Mouse (Mus musculus) intestine, embryonic 16.5 days (tissue): Measurements from ENCODE around the gene Pnpo. TPM values are rescaled to one million over a fixed set of nuclear protein-coding genes. Genes with fewer than 3 reads are reported as not detected.
A peak's percentile ranks its signal among the peaks of the same experiment; 100 is the strongest.

Experiments used
- ATAC-seq: fragments of 200-750 bp; cut with Nextera tagmentation; 2 replicates; pipeline ENCODE4 v1.8.0; 2017; ENCODE audit warnings: moderate TSS enrichment, moderate library complexity
- H3K27ac ChIP-seq: fragments of 300-500 bp; sonication (generic); 2 replicates; pipeline ENCODE4 v1.5.1; 2014; ENCODE audit warnings: mild to moderate bottlenecking, low read length
- H3K27me3 ChIP-seq: fragments of 300-500 bp; sonication (generic); replicated peaks from 2 replicates; pipeline ENCODE4 v1.6.1; 2014; ENCODE audit warnings: low read length, control low read depth, mixed read lengths; ENCODE audit not compliant: control insufficient read depth, insufficient read depth
- H3K36me3 ChIP-seq: fragments of 300-500 bp; sonication (generic); 2 replicates; pipeline ENCODE4 v1.6.1; 2014; ENCODE audit warnings: low read length, control low read depth; ENCODE audit not compliant: control insufficient read depth, insufficient read depth
- H3K4me1 ChIP-seq: fragments of 300-500 bp; sonication (generic); 2 replicates; pipeline ENCODE4 v1.6.1; 2014; ENCODE audit warnings: low read length, control low read depth, mixed read lengths; ENCODE audit not compliant: control insufficient read depth, insufficient read depth
- H3K4me2 ChIP-seq: fragments of 300-500 bp; sonication (generic); 2 replicates; pipeline ENCODE4 v1.6.1; 2014; ENCODE audit warnings: low read depth, low read length, control low read depth
- H3K4me3 ChIP-seq: fragments of 300-500 bp; sonication (generic); 2 replicates; pipeline ENCODE4 v1.5.1; 2014; ENCODE audit warnings: mild to moderate bottlenecking, low read length
- H3K9ac ChIP-seq: fragments of 300-500 bp; sonication (generic); 2 replicates; pipeline ENCODE4 v1.6.1; 2014; ENCODE audit warnings: low read depth, low read length
- H3K9me3 ChIP-seq: fragments of 300-500 bp; sonication (generic); 2 replicates; pipeline ENCODE4 v1.6.1; 2016; ENCODE audit warnings: low read length, control low read depth; ENCODE audit not compliant: control insufficient read depth
- WGBS: fragments of 180-500 bp; shearing (Covaris S2); extraction: QIAGEN DNeasy Blood & Tissue Kit; methylation state at CpG from one replicate; pipeline ENCODE4 v1.1.7; 2014; 5-methylcytosine and 5-hydroxymethylcytosine counted together
- polyA plus RNA-seq: library from polyadenylated mRNA; unstranded; fragments of >200 nt; fragmentation: Nextera tagmentation; extraction: Ambion mirVana; gene quantifications from 2 replicates; pipeline ENCODE4 v1.2.1, GENCODE M21; 2015

Pnpo gene
- polyA plus RNA-seq, 1 experiment from 2014 or later = 125 TPM

GRCm38 (mm10) chr11:96963580-96963979, 19.8 kb upstream of the Pnpo start:
- Histone ChIP-seq H3K36me3 (peaks cover 22% of the 10 kb centered on the region), H3K4me3 (no peak overlapping the region), H3K27ac (no peak overlapping the region), H3K9me3 (no peaks in the 10 kb centered on the region), H3K27me3 (no peaks in the 10 kb centered on the region), H3K4me2 (no peak overlapping the region), H3K9ac (no peak overlapping the region), H3K4me1 (peaks cover 20% of the 10 kb centered on the region)
- 21% methylated on average over 8 of the region's 8 CpGs for WGBS
- peak; percentile 58 for ATAC-seq

- Histone ChIP-seq H3K27ac (no peak overlapping the region), H3K4me3 (no peak overlapping the region), H3K9me3 (no peaks in the 10 kb centered on the region), H3K9ac (no peak overlapping the region), H3K27me3 (no peaks in the 10 kb centered on the region), H3K4me1 (peaks cover 4% of the 10 kb centered on the region; the same call in 1 of the 2 replicates), H3K36me3 (peaks cover 30% of the 10 kb centered on the region), H3K4me2 (no peak overlapping the region)
- 90% methylated on average over 10 of the region's 10 CpGs for WGBS
- ATAC-seq = no peak
Measured at GRCm38 (mm10) chr11:96957061-96957805, 13.4 kb upstream of the Pnpo start.

- Histone ChIP-seq H3K27me3 (no peaks in the 10 kb centered on the region), H3K36me3 (peaks cover 25% of the 10 kb centered on the region), H3K27ac (peak overlapping the region; percentile 40), H3K4me2 (no peak overlapping the region), H3K4me3 (no peak overlapping the region), H3K9ac (no peak overlapping the region), H3K4me1 (peaks cover 4% of the 10 kb centered on the region; the same call in 1 of the 2 replicates), H3K9me3 (no peaks in the 10 kb centered on the region)
- peak; percentile 87 for ATAC-seq
- 52% methylated on average over 20 of the region's 20 CpGs for WGBS
Measured at GRCm38 (mm10) chr11:96956009-96956724, 12.4 kb upstream of the Pnpo start.

- Histone ChIP-seq H3K4me1 (peaks cover 4% of the 10 kb centered on the region; the same call in 1 of the 2 replicates), H3K27me3 (no peaks in the 10 kb centered on the region), H3K27ac (peak overlapping the region; percentile 16; the same call in 1 of the 2 replicates), H3K4me2 (no peak overlapping the region), H3K4me3 (no peak overlapping the region), H3K9ac (no peak overlapping the region), H3K36me3 (peaks cover 20% of the 10 kb centered on the region), H3K9me3 (no peaks in the 10 kb centered on the region)
- no peak for ATAC-seq
- WGBS = 79% methylated on average over 4 of the region's 4 CpGs
Measured at GRCm38 (mm10) chr11:96955094-96955493, 11.3 kb upstream of the Pnpo start.

- Histone ChIP-seq H3K9me3 (no peaks in the 10 kb centered on the region), H3K4me3 (no peak overlapping the region), H3K4me1 (peaks cover 4% of the 10 kb centered on the region; the same call in 1 of the 2 replicates), H3K27me3 (no peaks in the 10 kb centered on the region), H3K4me2 (no peak overlapping the region), H3K27ac (no peak overlapping the region), H3K36me3 (peaks cover 19% of the 10 kb centered on the region), H3K9ac (no peak overlapping the region)
- WGBS = 78% methylated on average over 6 of the region's 6 CpGs
- no peak for ATAC-seq
Measured at GRCm38 (mm10) chr11:96952896-96953295, 9.1 kb upstream of the Pnpo start.

- Histone ChIP-seq H3K36me3 (peaks cover 16% of the 10 kb centered on the region), H3K27me3 (no peaks in the 10 kb centered on the region), H3K9me3 (no peaks in the 10 kb centered on the region), H3K4me1 (peaks cover 4% of the 10 kb centered on the region; the same call in 1 of the 2 replicates), H3K27ac (no peak overlapping the region), H3K4me2 (no peak overlapping the region), H3K9ac (peak overlapping the region; percentile 32; the same call in 1 of the 2 replicates), H3K4me3 (no peak overlapping the region)
- WGBS = 85% methylated on average over 10 of the region's 10 CpGs
- ATAC-seq = no peak
Measured at GRCm38 (mm10) chr11:96952426-96952825, 8.6 kb upstream of the Pnpo start.

GRCm38 (mm10) chr11:96950767-96951166, 7.0 kb upstream of the Pnpo start:
- H3K36me3 ChIP-seq = peaks cover 12% of the 10 kb centered on the region; the same call in 1 of the 2 replicates
- ATAC-seq = no peak
- WGBS = 96% methylated on average over 3 of the region's 3 CpGs

GRCm38 (mm10) chr11:96947849-96948248, 4.1 kb upstream of the Pnpo start:
- peaks cover 9% of the 10 kb centered on the region; the same call in 1 of the 2 replicates for H3K4me1 ChIP-seq
- no peak overlapping the region for H3K4me2 ChIP-seq
- 79% methylated on average over 4 of the region's 4 CpGs for WGBS
- peak overlapping the region; percentile 59; the same call in 1 of the 2 replicates for H3K27ac ChIP-seq
- no peaks in the 10 kb centered on the region for H3K27me3 ChIP-seq
- H3K9ac ChIP-seq = no peak overlapping the region
- H3K4me3 ChIP-seq = no peak overlapping the region
- peak; percentile 31 for ATAC-seq
- peaks cover 6% of the 10 kb centered on the region; the same call in 1 of the 2 replicates for H3K36me3 ChIP-seq
- no peaks in the 10 kb centered on the region for H3K9me3 ChIP-seq

More at GRCm38 (mm10) chr11:96950767-96951166, 7.0 kb upstream of the Pnpo start:
- Histone ChIP-seq H3K27ac (no peak overlapping the region), H3K4me3 (no peak overlapping the region), H3K9ac (no peak overlapping the region), H3K9me3 (no peaks in the 10 kb centered on the region), H3K4me1 (peaks cover 8% of the 10 kb centered on the region; the same call in 1 of the 2 replicates), H3K4me2 (no peak overlapping the region), H3K27me3 (no peaks in the 10 kb centered on the region)

GRCm38 (mm10) chr11:96946498-96946897, 2.7 kb upstream of the Pnpo start:
- Histone ChIP-seq H3K36me3 (peaks cover 3% of the 10 kb centered on the region; the same call in 1 of the 2 replicates), H3K4me3 (no peak overlapping the region), H3K27ac (no peak overlapping the region), H3K4me2 (peak overlapping the region; percentile 11; the same call in 1 of the 2 replicates), H3K9me3 (no peaks in the 10 kb centered on the region), H3K9ac (peak overlapping the region; percentile 17; the same call in 1 of the 2 replicates), H3K4me1 (peaks cover 9% of the 10 kb centered on the region; the same call in 1 of the 2 replicates), H3K27me3 (no peaks in the 10 kb centered on the region)
- 81% methylated on average over 9 of the region's 9 CpGs for WGBS
- ATAC-seq = no peak
